Mouse (Mus musculus): ENCODE measurements around the gene Tagap1.
A peak's percentile ranks its signal among the peaks of the same experiment; 100 is the strongest.
"Not testable (repeated sequence)": the region's sequence is repeated elsewhere in the genome, so short reads cannot be mapped to it uniquely, and the experiment has no call there.

The Tagap1 gene

GRCm38 (mm10) chr17:6961181-6962000 is 435 bp upstream of the Tagap1 start:
- peak; percentile 27 to 35 for DNase-seq

GRCm38 (mm10) chr17:6960349-6960748 is 607 bp downstream of the Tagap1 start:
- not testable (repeated sequence) for DNase-seq

- not testable (repeated sequence) for DNase-seq
These were observed 1.3 kb downstream of the Tagap1 start for GRCm38 (mm10) chr17:6959543-6960259.

DNA sequence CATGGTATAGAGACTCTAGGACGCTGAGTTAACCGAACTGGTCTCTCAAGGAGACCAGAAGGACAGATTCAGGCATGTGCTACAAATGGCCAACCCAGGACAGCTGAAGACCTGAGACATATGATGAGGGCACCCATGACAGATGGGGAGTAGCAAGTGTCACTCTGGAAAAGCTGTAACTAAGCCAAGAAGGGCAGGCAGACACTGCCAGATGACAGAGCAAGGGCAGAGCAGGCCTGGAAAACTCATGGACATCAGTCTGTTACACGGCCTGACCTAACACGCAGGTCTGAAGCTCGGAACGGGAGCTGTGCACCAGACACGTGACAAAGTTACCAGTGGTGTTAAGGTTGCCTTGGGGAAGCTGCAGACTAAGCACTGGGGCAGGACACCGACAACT is 2.1 kb downstream of the Tagap1 start:
- not testable (repeated sequence) for DNase-seq

- DNase-seq: not testable (repeated sequence)
These were observed 12.2 kb downstream of the Tagap1 start for GRCm38 (mm10) chr17:6948769-6949228.

- DNase-seq: peak; percentile 76 to 78
These were observed 12.8 kb downstream of the Tagap1 start, which contains the start of gene Rsph3b for GRCm38 (mm10) chr17:6947984-6948768. TSS of gene Rsph3b (minus strand) at chr17:6948682.

DNA sequence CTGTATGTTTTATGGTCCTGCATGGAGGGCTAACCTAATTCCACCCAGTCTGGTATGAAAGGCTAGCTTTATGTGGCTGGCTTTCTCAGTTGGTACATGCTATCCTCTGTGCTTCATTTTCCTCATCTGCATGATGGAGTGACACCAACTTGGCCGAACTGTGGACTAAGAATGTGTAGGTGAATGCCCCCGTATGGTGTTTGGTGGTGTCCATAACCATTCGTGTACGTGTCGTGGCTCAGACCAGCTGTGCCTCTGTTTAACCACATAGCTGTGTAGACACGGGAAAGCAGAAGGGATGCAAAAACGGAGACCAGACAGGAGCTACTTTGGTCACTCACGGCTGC is 13.3 kb downstream of the Tagap1 start:
- not testable (repeated sequence) for DNase-seq

- not testable (repeated sequence) for DNase-seq
These were observed 18.4 kb downstream of the Tagap1 start for GRCm38 (mm10) chr17:6942560-6942959.

DNA sequence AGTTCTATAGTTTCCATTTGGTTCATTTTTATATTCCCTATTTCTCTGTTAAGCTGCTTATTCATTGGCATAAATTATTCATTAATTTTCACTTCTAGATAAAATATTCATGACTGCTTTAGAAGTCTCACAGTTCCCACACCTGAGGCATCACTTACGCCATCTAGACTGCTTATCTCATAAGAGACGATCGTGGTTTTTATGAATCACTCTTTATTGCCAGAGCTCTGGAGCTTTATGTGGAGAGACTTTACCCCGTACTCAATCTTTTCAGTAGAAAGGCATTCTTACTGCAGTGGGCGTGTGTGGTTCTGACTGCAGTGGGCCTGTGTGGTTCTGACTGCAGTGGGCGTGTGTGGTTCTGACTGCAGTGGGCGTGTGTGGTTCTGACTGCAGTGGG is 29.3 kb downstream of the Tagap1 start:
- not testable (repeated sequence) for DNase-seq

GRCm38 (mm10) chr17:6920351-6920894 is 40.5 kb downstream of the Tagap1 start:
- DNase-seq: not testable (repeated sequence)

GRCm38 (mm10) chr17:6919388-6919787 is 41.6 kb downstream of the Tagap1 start:
- DNase-seq: not testable (repeated sequence)

DNA sequence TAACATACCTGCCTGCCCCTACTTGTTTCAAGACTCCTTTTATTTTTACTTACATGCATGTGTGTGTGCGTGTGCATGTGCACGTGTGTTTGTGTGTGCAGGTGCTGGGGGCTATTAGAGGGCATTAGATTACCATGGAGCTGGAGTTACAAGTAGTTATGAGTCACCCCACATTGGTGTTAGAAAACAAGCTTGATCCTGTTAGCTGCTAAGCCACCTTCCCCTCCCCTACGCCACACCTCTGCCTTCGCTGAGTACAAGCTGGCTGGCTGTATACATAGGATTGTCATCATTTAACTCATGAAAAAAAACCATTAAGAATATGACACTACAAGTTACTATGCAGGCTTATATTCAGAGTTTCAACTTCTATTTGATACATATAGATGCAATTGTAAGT is 45.7 kb downstream of the Tagap1 start:
- DNase-seq: not testable (repeated sequence)

DNA sequence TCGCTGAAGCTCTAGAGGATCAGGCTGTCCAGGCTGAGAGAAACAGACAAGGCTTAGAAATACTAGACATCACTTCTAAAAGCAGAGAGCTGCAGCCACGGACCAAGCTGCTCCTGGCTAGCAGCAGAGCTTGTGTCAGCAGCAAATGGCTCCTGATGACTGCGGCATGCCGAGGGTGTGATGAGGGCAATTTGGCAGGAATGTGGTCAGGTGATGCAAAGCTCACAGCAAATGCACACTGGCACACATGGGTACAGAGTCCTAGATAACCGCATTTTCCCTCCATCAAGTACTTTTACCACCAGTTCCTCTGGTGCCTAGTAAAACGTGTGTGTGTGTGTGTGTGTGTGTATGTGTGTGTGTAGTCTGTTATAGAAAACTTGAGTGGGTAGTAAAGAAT is 46.9 kb downstream of the Tagap1 start:
- DNase-seq: not testable (repeated sequence)

Measured in spleen, adult 18-20 months (tissue).